Mouse (Mus musculus): ENCODE data around the gene Olfr1233.

Gene Olfr1233

DNA sequence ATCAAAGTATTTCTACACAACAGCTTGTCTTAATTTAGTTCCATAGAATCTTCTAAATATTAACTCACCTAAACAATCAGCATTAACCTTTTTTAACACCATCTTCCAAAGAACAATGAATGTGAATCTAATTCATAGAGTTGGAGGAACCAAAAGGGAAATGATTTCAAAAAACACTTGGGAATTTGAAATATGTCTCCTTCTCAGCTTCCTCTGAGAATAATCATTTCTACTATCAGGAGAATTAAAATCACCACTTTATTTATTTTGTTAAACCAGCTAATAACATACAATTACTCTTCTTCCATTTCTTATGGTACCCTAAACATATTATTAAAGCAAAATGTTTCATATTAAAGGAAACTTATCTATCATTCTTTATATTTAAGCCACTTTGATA, at the start of gene Olfr1233:
Olfr1233 (minus strand) TSS at position 101 of the 400 bp plus-strand sequence.
- DNase-seq (ENCODE audit: low read depth, low spot score) = no peak

DNA sequence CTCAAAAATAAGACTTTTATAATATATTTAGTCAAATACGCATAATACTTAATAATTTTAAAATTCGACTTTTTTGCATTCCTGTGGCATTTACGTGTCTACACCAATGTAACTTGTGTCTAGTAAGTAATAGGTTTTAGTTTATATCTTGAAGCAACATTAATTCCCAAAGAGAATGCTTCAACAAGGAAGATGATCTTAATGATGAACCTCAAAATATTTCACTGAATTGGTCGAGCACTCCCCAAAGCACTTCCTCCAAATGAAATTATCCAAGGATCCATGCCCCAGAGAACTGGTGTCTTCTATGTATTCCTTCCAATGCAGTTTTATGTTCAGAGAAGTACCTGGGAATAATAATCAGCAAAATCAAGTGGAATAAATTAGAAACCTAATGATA, 22.6 kb upstream of the Olfr1233 start, which contains the start of gene Olfr1234:
Olfr1234 (minus strand) TSS at position 101 of the 400 bp plus-strand sequence.
- DNase-seq (ENCODE audit: low read depth, low spot score) = no peak

- DNase-seq (ENCODE audit: low read depth, low spot score) = no peak
These were observed 12.6 kb downstream of the Olfr1233 start, which contains the start of gene Olfr1232 for GRCm38 (mm10) chr2:89329575-89329974. Olfr1232 (minus strand) TSS chr2:89329675.

GRCm38 (mm10) chr2:89306974-89307373, 35.2 kb downstream of the Olfr1233 start, which contains the start of gene Olfr1231:
Olfr1231 (minus strand) TSS chr2:89307074.
- no peak for DNase-seq (ENCODE audit: low read depth, low spot score)

- DNase-seq (ENCODE audit: low read depth, low spot score) = no peak
These were observed 45.0 kb downstream of the Olfr1233 start, which contains the start of gene Olfr1230 for GRCm38 (mm10) chr2:89297168-89297567. Olfr1230 (minus strand) TSS chr2:89297268.

GRCm38 (mm10) chr2:89287914-89288313, 54.3 kb downstream of the Olfr1233 start, which contains the start of gene Olfr1229:
Olfr1229 (minus strand) TSS chr2:89288014.
- DNase-seq (ENCODE audit: low read depth, low spot score) = no peak
